Mouse (Mus musculus) large intestine, adult 2 months (tissue): ENCODE measurements at regions not wholly inside any gene's neighbourhood (a gene's known extent, or its start where the extent isn't known, plus 50 kb on each side); places are given as distances from the start of the nearest gene placed in this dataset.

Source experiments
- DNase-seq: peaks from one replicate; pipeline ENCODE4 v3.0.0-alpha.2; 2012; ENCODE audit warnings: low read depth, low spot score
- WGBS: fragments of 180-500 bp; shearing (Covaris S2); methylation state at CpG from one replicate; pipeline ENCODE4 v1.1.7; 2018; 5-methylcytosine and 5-hydroxymethylcytosine counted together

GRCm38 (mm10) chr11:79771431-79771830 is 180.4 kb downstream of the Rab11fip4 start:
- WGBS = 12% methylated on average over 3 of the region's 3 CpGs
- peak; percentile 97 for DNase-seq

DNA sequence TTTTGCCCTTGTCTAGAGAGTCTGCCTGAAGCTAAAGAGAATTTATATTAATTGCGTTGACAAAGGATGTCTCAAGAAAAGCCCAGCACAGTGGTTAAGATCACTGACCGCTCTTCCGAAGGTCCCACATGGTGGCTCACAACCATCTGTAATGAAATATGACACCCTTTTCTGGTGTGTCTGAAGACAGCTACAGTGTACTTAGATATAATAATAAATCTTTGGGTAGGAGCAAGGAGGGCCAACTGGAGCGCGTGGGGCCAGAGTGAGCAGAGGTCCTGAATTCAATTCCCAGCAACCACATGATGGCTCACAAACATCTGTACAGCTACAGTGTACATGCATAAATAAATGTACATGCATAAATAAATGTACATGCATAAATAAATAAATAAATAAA is 176.1 kb downstream of the Rab11fip4 start:
- DNase-seq = no peak
- 94% methylated on average over 5 of the region's 5 CpGs for WGBS

DNA sequence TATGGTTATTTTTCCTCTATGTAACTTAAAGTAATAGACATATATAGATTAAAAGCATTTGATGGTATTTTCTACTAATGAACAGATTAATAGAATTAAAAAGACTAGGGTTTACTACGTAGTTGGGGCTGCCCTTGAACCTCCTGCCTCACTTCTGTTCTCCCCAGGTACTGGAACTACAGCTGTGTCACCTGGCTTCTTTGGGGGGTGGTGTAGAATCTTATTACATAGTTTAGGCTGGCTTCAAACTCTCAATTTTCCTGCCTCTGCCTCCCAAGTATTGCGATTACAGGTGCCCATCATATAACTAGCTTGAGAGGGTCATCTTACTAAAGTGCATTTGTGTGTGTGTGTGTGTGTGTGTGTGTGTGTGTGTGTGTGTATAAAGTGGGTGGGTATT is 175.0 kb downstream of the Rab11fip4 start:
- WGBS = 96% methylated on average over 2 of the region's 2 CpGs
- DNase-seq = no peak

DNA sequence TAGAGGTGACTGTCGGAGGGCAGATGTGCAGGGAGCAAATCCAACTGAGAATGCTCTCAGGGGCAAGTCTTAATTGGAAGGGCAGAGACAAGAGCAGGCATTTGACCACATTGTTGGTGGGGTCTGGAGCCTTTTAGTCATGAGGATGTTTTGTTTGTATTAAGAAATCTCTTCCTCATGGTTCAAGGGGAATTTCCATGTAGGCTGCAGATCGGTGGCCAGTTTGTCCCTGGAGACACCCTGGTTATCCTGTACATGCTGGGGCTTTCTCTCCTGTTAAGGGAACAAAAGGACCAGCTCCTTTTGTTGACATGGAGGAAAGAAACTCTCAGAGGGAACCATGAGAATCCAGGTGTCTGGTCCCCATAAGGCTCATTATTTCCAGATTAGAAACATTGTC is 174.4 kb downstream of the Rab11fip4 start:
- WGBS = 73% methylated on average over 2 of the region's 2 CpGs
- no peak for DNase-seq

DNA sequence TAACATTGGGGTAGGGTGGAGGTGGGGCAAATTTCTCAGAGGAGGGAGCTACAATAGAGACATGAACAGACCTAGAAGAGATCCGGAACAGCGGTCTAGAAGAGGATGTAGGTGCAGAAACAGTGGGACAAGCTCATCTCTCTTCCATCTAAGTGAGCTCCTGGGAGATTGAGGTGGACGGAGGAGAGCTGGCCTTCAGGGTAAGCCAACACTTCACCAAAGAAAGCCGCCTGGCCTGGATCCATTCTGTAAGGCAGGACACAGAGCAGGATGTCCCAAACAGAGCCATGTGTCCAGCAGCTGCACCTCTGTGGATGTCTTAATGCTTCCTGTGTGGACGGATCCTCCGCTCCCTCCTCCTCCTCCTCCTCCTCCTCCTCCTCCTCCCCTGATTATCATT is 173.0 kb downstream of the Rab11fip4 start:
- no peak for DNase-seq
- 83% methylated on average over 6 of the region's 6 CpGs for WGBS

DNA sequence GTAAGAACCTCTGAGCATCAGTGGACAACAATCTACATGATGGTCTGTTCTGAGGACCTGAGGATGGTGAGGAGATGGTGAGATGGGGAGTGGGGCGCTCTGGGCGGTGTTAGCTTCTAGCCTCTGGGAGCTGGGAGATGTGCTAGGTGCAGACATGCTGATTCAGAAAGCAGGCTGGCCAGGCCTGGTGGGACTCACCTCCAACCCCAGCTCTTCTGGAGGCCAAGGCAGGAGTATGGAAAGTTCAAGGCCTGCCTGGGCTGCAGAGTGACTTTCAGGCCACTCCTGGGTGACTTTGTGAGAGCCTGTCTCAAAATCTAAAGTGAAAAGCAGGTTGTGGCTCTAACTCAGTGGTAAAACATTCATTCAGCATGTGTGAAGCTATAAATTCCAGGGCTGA is 171.6 kb downstream of the Rab11fip4 start:
- WGBS = 100% methylated on average over 2 of the region's 2 CpGs
- DNase-seq = no peak

DNA sequence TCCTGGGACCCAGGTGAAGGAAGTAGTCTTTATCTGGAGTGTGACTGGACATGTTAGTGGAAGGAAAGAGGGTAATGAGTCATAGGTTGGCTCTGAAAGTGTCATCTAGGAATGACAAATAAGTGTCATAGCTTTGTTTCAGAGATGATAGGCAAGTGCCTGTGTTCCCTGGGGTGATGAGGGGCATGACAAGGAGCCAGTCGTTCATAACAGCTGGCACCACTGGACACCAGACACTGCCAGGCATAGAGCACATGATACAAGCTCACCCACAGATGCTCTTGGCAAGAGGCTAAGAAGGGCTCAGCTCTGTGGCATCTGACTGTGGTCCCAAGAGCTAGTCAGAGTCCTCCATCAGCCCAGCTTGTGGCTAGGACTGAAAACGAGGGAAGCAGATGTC is 171.0 kb downstream of the Rab11fip4 start:
- WGBS = 48% methylated on average over 2 of the region's 2 CpGs
- no peak for DNase-seq

DNA sequence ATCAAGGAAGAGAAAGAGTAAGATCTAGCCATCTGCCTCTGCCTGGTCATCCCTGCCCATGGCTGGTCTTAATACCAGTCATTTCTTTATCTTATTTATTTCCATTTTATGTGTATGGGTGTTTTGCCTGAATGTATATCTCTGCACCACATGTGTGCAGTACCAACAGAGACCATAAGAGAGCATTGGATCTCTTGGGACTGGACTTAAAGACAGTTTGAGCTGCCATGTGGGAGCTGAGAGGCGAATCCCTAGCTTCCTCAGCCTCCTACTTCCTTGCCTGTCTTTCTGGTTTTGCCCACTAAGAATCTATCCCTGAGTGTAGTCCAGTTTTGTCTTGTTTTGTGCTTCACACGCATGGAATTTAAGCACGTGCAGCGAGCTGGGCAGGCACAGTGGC is 169.5 kb downstream of the Rab11fip4 start:
- no peak for DNase-seq
- WGBS = 90% methylated on average over 4 of the region's 4 CpGs

DNA sequence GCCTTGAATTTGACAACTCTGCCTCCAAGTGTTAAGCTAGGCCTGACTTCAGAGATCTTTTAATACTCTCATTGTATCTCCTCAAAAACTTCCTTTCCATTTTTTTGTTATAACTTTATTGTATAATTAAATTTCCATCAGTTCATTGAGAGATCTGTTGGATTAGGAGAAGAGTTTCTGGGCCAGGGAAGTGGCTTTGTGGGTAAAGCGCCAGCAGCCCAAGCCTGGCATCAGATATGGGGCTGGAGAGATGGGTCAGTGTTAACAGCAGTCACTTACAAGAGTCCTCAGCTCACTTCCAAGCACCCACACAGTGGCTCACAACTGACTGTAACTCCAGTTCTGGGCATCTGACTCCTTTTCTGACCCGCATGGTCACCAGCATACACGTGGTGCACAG is 167.3 kb downstream of the Rab11fip4 start:
- WGBS = 97% methylated on average over 3 of the region's 3 CpGs
- no peak for DNase-seq

- DNase-seq = no peak
- 93% methylated on average over 5 of the region's 5 CpGs for WGBS
Measured at GRCm38 (mm10) chr11:79757513-79758071, 166.6 kb downstream of the Rab11fip4 start.

DNA sequence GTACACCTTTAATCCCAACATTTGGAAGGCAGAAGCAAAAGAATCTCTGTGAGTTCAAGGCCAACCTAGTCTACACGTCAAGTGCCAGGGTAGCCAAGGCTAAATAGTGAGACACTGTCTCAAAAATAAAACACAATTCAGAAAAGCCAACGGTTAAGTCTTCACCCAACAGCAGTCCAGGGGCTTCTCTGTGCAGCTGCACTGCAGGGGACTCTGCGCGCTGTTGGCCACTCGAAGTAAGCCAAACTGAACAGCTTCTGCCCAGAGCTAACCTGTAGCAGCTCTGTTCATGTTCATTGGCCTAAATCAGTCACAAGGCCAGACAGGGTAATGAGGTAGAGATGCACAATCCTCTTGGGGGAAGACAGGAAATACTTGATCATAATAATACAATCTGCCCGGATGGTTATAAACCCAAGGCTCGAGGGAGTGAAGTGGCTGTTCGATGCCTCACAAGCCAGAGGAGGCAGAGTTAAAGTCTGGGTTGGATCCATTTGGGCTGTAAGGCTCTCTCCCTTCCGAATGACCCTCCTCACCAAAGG is 165.4 kb downstream of the Rab11fip4 start:
- no peak for DNase-seq
- 85% methylated on average over 9 of the region's 9 CpGs for WGBS

GRCm38 (mm10) chr11:79753491-79753890 is 162.5 kb downstream of the Rab11fip4 start:
- WGBS = 96% methylated on average over 2 of the region's 2 CpGs
- DNase-seq = no peak

GRCm38 (mm10) chr11:79752717-79753480 is 161.9 kb downstream of the Rab11fip4 start:
- 77% methylated on average over 7 of the region's 7 CpGs for WGBS

DNA sequence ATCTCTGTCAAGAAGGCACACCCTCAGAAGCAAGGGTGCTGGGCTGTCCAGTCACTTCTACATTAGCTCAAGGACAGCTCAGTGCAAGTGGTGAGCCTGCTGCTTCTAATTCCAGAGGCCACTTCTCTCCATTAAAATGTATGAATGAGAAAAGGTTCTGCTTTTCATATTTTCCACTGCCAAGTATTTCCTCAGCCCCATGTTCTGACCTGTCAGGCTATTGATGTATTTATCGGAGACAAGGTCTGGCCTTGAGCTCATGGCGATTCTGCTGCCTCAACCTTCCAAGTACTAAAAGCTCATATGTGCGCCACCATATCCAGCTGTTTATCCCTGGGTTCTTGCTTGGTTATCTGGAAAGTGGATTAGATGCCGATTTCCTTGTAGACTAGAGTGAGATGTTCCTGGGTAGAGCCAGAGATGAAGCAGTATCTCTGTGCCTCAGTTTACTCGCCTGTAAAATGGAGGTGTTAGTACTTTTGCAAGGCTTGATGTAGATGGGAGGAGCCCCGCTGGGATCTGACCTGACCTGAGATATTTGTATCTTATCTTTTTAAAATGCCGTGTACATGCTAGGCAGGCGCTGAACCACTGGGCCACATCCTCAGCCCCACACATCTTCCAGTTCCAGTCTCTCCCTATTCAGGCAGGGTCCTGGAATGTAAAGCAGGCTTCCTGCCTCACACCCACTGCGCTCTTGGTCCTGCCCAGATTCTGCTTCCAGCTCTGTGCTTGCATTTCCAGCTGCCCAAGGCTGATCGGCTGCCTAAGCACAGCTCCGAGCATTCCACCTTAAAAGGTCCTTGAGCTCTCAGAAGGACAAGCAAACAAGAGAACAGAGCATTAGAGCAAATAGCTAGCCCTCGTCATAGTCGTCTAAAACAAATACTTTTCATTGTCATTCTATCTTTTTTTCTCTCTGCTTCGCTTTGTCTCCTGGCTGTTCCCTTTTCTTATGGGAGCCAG is 161.0 kb downstream of the Rab11fip4 start:
- 81% methylated on average over 14 of the region's 14 CpGs for WGBS
- DNase-seq = no peak

More at GRCm38 (mm10) chr11:79752717-79753480, 161.9 kb downstream of the Rab11fip4 start:
- DNase-seq = no peak

- DNase-seq = no peak
- WGBS = 57% methylated on average over 2 of the region's 2 CpGs
Measured at GRCm38 (mm10) chr11:79750943-79751342, 159.9 kb downstream of the Rab11fip4 start.

DNA sequence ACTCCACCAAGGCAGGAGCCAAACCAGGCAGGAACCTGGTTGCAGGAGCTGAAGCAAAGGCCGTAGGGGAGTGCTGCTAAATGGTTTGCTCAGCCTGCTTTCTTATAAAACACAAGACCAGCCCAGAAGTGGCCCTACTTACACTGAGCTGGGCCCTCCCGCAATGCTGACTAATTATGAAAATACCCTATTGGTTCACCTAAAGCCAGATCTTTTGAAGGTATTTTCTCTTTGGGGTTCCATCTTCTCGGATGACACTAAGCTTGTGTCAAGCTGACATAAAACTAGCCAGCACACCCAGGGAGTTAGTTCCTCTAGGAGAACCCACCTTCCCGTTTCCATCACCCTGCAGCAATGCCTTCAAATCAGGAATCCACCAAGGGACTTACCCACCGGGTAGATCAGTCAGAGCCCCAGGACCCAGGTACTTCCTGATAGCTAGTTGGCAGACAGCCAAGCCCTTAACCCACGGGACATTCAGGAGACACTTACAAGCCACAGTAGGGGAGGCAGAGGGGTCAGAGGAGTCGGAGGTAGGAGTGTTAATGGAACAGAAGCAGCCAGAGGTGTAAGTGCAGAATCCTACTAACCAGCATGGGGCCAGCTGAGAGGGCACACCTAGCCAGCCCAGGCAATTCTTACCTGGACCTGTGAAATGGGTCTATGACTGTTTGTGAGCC is 158.9 kb downstream of the Rab11fip4 start:
- DNase-seq = no peak
- 46% methylated on average over 7 of the region's 7 CpGs for whole genome bisulfite sequencing

DNA sequence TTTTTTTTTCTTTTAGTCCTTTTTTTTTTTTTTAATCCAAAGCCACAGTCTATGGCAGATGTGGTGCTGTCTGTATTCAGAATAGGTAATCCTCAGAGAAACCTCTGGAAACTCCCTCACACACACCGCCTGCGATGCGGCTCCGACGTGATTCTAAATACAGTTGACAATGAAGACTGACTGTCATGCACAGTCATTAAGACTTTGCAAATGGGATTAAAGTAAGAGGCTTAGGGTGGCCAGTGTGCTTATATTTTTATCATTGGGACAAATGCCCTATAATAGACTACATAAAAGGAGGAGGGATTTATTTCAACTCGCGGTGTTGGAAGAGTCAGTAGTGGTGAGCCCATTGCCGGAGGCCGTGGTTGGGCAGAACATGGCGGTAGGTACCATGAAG is 158.1 kb downstream of the Rab11fip4 start:
- DNase-seq = no peak
- 98% methylated on average over 10 of the region's 10 CpGs for WGBS

GRCm38 (mm10) chr11:79748606-79749125 is 157.7 kb downstream of the Rab11fip4 start:
- DNase-seq = no peak
- 95% methylated on average over 7 of the region's 7 CpGs for WGBS

DNA sequence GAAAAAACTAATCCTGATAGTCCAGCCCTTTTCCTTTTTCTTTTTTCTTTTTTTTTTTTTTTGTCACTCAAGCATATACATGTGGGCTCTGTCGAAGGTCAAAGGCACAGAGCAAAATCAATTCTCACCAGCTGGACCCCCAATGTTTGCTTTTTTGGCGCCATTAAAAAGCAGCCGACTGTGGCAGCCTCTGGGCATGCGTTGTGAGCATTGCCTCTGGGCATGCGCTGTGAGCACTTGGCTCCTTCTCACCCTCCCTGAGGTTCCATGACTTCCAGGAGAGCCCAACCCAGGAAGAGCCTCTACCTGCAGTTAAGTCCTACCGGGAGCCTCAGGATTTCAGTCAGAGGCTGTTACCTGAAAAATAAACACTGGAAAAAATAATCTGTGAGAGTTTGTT is 156.8 kb downstream of the Rab11fip4 start:
- DNase-seq = no peak
- 52% methylated on average over 6 of the region's 6 CpGs for WGBS
